Mouse (Mus musculus) forebrain, embryonic 10.5 days (tissue): ENCODE results near the gene Zfp36l2. TPM values are rescaled to one million over a fixed set of nuclear protein-coding genes. Genes with fewer than 3 reads are reported as not detected.

Source experiments
- DNase-seq: peaks from one replicate; pipeline ENCODE4 v3.0.0-alpha.2; 2017; ENCODE audit warnings: low spot score; ENCODE audit errors: extremely low spot score
- H3K27ac ChIP-seq: fragments of 300-500 bp; sonication (generic); 2 replicates; pipeline ENCODE4 v1.5.1; 2016; ENCODE audit warnings: mild to moderate bottlenecking
- H3K27me3 ChIP-seq: fragments of 300-500 bp; sonication (generic); 2 replicates; pipeline ENCODE4 v1.6.1; 2016; ENCODE audit warnings: mild to moderate bottlenecking; ENCODE audit not compliant: poor library complexity, severe bottlenecking
- H3K36me3 ChIP-seq: fragments of 300-500 bp; sonication (generic); replicated peaks from 2 replicates; pipeline ENCODE4 v1.6.1; 2016; ENCODE audit warnings: mild to moderate bottlenecking, moderate library complexity
- H3K4me1 ChIP-seq: fragments of 300-500 bp; sonication (generic); 2 replicates; pipeline ENCODE4 v1.6.1; 2016
- H3K4me3 ChIP-seq: fragments of 300-500 bp; sonication (generic); 2 replicates; pipeline ENCODE4 v1.5.1; 2016; ENCODE audit warnings: mild to moderate bottlenecking, moderate library complexity
- H3K9me3 ChIP-seq: fragments of 300-500 bp; sonication (generic); 2 replicates; pipeline ENCODE4 v1.6.1; 2016; ENCODE audit warnings: mild to moderate bottlenecking, moderate library complexity
- WGBS: fragments of 180-500 bp; shearing (Covaris S2); methylation state at CpG from one replicate; pipeline ENCODE4 v1.1.7; 2016; 5-methylcytosine and 5-hydroxymethylcytosine counted together
- polyA plus RNA-seq: library from polyadenylated mRNA; unstranded; fragments of >200 nt; fragmentation: Nextera tagmentation; extraction: Ambion mirVana; gene quantifications from 2 replicates; pipeline ENCODE4 v1.2.1, GENCODE M21; 2016

The Zfp36l2 gene
- polyA plus RNA-seq, 1 experiment from 2014 or later = 8.9 TPM

DNA sequence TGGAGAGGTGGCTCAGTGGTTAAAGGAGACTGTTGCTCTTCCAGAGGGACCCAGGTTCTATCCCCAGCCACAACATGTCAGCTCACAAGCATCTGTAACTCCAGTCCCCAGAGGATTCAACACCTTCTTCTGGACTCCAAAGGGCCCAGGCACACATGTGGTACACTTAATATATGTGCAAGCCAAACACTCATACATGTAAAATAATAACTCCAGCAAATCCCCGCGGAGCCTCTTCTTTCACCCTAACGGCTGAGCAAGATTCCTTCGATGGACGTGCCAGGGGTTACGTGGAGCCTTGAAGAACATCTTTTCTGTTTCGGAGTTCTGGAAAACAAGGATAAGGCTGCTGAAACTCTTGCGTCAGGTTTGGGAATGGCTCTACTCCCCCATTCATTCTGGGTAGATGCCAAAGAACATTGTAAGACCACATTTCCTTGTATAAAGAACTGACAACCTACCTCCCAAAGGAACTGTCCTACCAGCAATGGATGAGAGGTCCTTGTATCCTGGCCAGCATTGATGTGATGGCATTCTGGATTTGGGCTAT lies 25.5 kb downstream of the Zfp36l2 start:
- Histone ChIP-seq H3K4me1 (peaks cover 42% of the 10 kb centered on the region), H3K36me3 (no peaks in the 10 kb centered on the region), H3K9me3 (no peaks in the 10 kb centered on the region), H3K27ac (no peak overlapping the region), H3K27me3 (peaks cover 30% of the 10 kb centered on the region), H3K4me3 (no peak overlapping the region)
- 94% methylated on average over 8 of the region's 8 CpGs for WGBS
- no peak for DNase-seq

DNA sequence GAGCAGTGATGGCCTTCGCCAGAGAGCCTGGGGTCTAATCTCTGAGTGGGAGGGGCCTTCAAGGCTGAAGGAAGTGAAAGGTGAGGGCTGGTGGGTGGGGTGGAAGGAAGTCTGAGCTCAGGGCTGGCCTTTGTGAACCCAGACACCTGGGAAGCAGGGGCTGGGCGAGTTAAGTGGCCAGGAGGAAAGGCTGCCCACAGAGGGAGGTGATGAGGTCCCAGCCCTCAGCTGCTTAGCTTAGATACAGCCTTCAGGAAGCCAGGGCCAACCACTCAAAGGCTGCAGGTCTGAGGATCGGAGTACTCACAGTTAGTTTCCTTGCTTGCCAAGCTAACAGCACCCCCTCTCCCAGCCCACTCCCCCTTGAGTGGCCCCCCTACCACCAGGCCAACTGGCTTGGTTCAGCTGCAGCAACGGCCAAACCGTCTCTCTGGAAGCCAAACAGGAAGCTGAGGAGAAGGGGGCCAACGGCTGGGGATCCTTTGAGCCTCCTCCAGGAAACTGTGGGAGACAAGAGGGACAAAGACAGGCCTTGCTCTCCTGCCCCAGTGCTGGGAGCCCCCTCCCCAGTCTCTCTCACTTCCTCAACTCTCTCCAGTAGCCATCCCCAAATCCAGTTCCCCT lies 26.4 kb downstream of the Zfp36l2 start:
- Histone ChIP-seq H3K27ac (peak overlapping the region; percentile 69), H3K4me3 (no peak overlapping the region), H3K4me1 (peaks cover 46% of the 10 kb centered on the region), H3K36me3 (no peaks in the 10 kb centered on the region), H3K27me3 (peaks cover 38% of the 10 kb centered on the region), H3K9me3 (no peaks in the 10 kb centered on the region)
- 49% methylated on average over 6 of the region's 6 CpGs for WGBS
- DNase-seq = no peak

GRCm38 (mm10) chr17:84158891-84159290 lies 28.9 kb downstream of the Zfp36l2 start:
- H3K4me3 ChIP-seq = no peak overlapping the region
- WGBS = 47% methylated on average over 15 of the region's 15 CpGs
- H3K36me3 ChIP-seq = no peaks in the 10 kb centered on the region
- H3K9me3 ChIP-seq = no peaks in the 10 kb centered on the region
- peaks cover 53% of the 10 kb centered on the region for H3K4me1 ChIP-seq
- H3K27me3 ChIP-seq = peaks cover 59% of the 10 kb centered on the region
- no peak for DNase-seq
- peak overlapping the region; percentile 54 for H3K27ac ChIP-seq

GRCm38 (mm10) chr17:84158461-84158795 lies 29.3 kb downstream of the Zfp36l2 start:
- WGBS = 88% methylated on average over 12 of the region's 12 CpGs
- peaks cover 64% of the 10 kb centered on the region for H3K27me3 ChIP-seq
- no peak overlapping the region for H3K27ac ChIP-seq
- H3K36me3 ChIP-seq = no peaks in the 10 kb centered on the region
- no peaks in the 10 kb centered on the region for H3K9me3 ChIP-seq
- no peak overlapping the region for H3K4me3 ChIP-seq
- DNase-seq = no peak
- peaks cover 53% of the 10 kb centered on the region for H3K4me1 ChIP-seq

- peaks cover 68% of the 10 kb centered on the region for H3K27me3 ChIP-seq
- 0 out of 2 replicates have a peak overlapping the region, but pooled peaks have one; percentile 22 for H3K27ac ChIP-seq
- no peaks in the 10 kb centered on the region for H3K9me3 ChIP-seq
- peaks cover 54% of the 10 kb centered on the region for H3K4me1 ChIP-seq
- no peaks in the 10 kb centered on the region for H3K36me3 ChIP-seq
- no peak for DNase-seq
- no peak overlapping the region for H3K4me3 ChIP-seq
- WGBS = 73% methylated on average over 6 of the region's 6 CpGs
Measured at GRCm38 (mm10) chr17:84157743-84158460, 29.8 kb downstream of the Zfp36l2 start.

DNA sequence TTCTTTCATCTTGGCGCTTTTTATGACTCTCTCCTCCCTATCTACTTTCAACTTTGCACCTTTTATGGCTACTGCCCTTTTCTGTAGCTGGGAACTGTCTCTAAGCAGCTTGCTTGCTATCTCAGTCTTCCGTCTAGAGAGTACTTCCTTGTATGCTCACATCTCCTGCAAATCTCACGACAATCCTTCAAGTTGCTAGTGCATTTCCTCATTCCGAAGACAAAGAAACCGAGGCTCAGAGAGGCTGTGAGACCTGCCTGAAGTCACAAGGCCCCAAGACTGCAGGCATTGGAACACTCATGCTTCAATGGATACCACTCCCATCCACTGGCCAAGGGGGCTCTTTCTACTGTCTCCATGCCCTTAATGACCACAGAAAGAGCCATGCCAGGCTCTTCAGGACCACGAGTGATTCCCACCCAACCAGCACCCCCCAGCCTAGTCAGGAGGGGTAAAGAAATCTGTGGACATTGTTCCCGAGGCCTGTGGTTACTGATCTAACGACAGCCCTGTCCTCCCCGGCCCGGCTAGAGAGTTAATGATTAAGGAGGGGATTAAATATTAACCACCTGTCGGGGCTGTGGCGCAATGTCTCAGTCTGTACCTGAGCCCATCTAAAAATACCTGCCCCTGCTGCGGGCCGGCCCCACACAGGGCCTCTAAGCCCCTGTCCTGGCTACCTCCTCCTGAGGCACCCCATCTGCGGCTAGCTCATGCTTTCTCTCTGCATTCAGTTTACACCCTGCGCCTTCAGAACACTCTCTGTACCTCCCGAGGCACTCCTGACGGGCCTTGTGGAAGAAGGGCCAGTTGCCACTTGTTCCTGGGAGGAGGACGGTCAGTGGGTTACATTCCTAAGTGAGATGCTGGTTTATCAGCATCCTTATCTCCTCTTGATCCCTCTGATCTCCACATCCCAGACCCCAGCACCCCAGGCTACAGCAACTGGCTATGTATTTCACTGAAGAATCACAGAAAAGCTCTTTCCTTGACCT lies 30.7 kb downstream of the Zfp36l2 start:
- Histone ChIP-seq H3K4me3 (no peak overlapping the region), H3K27me3 (peaks cover 71% of the 10 kb centered on the region), H3K36me3 (no peaks in the 10 kb centered on the region), H3K27ac (0 out of 2 replicates have a peak overlapping the region, but pooled peaks have one; percentile 22), H3K4me1 (peaks cover 61% of the 10 kb centered on the region), H3K9me3 (no peaks in the 10 kb centered on the region)
- WGBS = 36% methylated on average over 19 of the region's 19 CpGs
- no peak for DNase-seq

DNA sequence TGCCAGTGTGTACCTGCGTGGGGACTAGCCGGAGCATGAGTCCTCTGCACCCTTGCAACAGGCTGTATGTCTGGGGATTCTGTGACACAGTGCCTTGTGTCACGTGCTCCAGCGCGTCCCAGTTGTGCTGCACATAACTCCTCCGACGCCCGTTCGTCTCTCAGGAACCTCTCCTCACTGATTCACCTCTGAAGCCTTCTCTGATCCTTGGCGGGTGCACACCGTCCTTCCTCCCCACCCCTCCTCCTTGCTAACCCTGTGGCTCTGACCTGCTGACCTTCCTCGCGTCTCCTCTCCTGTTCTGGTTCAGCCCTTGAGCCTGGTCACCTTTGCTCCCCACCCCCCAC lies 31.5 kb downstream of the Zfp36l2 start:
- 0 out of 2 replicates have a peak overlapping the region, but pooled peaks have one; percentile 15 for H3K27ac ChIP-seq
- WGBS = 52% methylated on average over 13 of the region's 13 CpGs
- DNase-seq = no peak
- H3K36me3 ChIP-seq = no peaks in the 10 kb centered on the region
- peaks cover 59% of the 10 kb centered on the region for H3K4me1 ChIP-seq
- H3K9me3 ChIP-seq = no peaks in the 10 kb centered on the region
- H3K4me3 ChIP-seq = no peak overlapping the region
- H3K27me3 ChIP-seq = peaks cover 80% of the 10 kb centered on the region

DNA sequence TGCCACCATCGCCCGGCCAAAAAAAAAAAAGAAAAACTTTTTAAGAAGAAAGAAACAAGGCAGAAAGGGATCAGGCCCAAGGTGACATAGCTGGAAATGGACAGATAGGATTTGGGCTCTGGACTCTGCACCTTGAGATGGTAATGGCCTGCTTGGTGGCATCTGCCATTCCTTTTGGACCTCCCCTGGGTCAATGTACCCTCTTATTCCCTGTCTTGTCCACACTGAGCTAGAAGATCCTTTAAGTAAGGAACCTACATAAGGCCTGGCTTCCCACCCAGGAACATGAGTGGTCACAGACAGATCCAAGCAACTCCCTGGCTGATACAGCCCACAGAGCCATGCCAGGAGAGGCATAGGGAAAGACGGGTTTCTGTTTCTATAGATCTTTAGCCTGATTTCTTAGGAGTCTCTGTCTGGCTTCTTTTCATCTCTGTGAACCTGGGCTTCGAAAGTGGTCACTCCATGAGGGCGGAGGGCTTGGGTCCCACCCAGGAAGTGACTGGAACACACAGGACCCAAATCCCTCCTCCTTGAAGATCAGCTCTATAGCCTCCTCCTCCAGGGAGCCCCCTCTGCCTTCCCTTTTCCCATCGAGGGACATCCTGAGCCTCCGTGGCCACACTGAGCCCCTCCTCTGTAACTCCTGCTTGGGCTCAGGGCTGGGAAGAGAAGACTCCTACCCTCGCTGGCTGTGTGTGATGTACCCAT lies 32.1 kb downstream of the Zfp36l2 start:
- Histone ChIP-seq H3K27ac (0 out of 2 replicates have a peak overlapping the region, but pooled peaks have one; percentile 15), H3K9me3 (no peaks in the 10 kb centered on the region), H3K36me3 (no peaks in the 10 kb centered on the region), H3K27me3 (peaks cover 80% of the 10 kb centered on the region), H3K4me1 (peaks cover 54% of the 10 kb centered on the region), H3K4me3 (no peak overlapping the region)
- WGBS = 85% methylated on average over 8 of the region's 8 CpGs
- DNase-seq = no peak

DNA sequence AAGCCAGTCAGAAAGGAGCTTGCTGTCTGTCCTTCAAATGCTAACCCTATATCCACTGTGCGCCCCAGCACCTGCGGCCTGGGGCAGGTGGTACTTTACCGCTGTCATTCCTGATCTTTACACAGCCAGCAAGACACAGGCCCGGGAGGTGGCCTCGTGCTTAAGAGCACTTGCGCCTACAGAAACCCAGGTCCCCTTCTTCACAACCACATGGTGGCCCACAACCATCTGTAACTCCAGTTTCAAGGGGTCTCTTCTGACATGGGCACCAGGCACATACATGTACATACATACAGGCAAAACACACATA lies 32.8 kb downstream of the Zfp36l2 start:
- Histone ChIP-seq H3K4me1 (peaks cover 60% of the 10 kb centered on the region), H3K27me3 (peaks cover 74% of the 10 kb centered on the region)

DNA sequence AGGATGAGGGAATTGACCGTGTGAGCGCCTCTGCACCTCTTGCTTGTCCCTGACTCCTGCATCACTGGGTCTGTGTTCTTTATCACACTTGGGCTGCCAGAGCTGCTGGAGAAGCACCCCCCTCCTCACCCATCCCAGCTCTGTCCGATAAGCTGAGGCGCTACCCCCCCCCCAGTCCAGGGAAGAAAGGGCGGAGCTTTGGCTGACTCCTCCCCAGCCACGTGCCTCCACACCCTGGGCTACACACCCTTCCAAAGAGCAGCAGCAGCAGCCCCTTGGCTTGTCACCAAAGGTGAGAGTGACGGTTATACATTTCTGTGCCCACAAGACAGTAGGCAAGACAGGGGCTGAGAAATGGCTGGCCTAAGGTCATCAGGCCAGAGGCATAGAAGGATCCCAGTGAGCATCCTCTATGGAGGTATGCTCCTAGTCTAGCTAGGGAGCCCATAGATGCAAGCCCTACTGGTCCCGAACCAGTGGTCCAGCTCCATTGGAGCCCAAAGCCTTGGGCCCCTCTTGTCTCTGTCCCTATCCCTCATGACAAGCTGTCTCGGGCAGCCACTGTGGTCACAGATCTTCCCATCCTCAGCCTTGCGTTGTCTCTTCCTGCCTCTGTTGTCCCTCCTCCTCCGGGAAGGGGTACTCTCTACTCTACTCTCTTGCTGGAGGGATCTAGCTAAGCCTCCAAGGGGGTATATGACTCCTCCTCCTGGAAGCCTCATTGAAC lies 33.3 kb downstream of the Zfp36l2 start:
- Histone ChIP-seq H3K27ac (0 out of 2 replicates have a peak overlapping the region, but pooled peaks have one; percentile 12), H3K4me1 (peaks cover 64% of the 10 kb centered on the region), H3K27me3 (peaks cover 77% of the 10 kb centered on the region), H3K4me3 (no peak overlapping the region), H3K36me3 (no peaks in the 10 kb centered on the region), H3K9me3 (no peaks in the 10 kb centered on the region)
- no peak for DNase-seq
- WGBS = 83% methylated on average over 11 of the region's 11 CpGs

More for the DNA sequence above, 32.8 kb downstream of the Zfp36l2 start:
- no peak for DNase-seq
- 93% methylated on average over 6 of the region's 6 CpGs for WGBS
- 0 out of 2 replicates have a peak overlapping the region, but pooled peaks have one; percentile 12 for H3K27ac ChIP-seq
- no peaks in the 10 kb centered on the region for H3K36me3 ChIP-seq
- H3K4me3 ChIP-seq = no peak overlapping the region
- no peaks in the 10 kb centered on the region for H3K9me3 ChIP-seq

GRCm38 (mm10) chr17:84152976-84153786 lies 34.6 kb downstream of the Zfp36l2 start:
- Histone ChIP-seq H3K27ac (peak overlapping the region; percentile 60), H3K9me3 (no peaks in the 10 kb centered on the region), H3K27me3 (peaks cover 64% of the 10 kb centered on the region)

More at GRCm38 (mm10) chr17:84152976-84153786, 34.6 kb downstream of the Zfp36l2 start:
- no peak for DNase-seq
- Histone ChIP-seq H3K36me3 (no peaks in the 10 kb centered on the region), H3K4me3 (no peak overlapping the region), H3K4me1 (peaks cover 66% of the 10 kb centered on the region)
- WGBS = 86% methylated on average over 12 of the region's 12 CpGs
